8 mouse cellular contexts compared by ENCODE assay signal in the genomic region with DNA sequence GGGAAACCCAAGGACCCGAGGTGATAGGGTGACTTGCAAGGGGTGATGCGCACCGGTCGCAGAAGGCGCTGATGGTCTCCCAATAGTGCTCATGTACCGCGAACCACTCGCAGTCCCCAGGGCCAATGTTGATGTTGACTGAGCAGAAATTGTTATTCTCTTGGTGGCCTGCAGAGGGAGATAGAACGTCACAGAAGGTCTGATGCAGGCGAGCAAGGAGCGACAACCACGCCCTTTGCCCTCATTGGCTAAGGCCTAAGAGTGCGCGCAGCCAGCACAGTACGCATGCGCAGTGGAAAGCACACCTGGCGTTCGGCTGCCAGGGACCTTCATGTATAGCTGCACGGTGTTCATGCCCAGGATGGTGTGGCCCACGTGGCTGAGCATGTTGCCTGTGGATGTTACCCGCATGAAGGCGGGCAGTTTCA. TPM values are rescaled to one million over a fixed set of nuclear protein-coding genes. Genes with fewer than 3 reads are reported as not detected.
DNase-seq lines count a peak whose midpoint lies in the region; ATAC-seq and TF ChIP-seq lines count a peak whose summit lies in the region.

No protein-coding gene starts in this region.

- TF ChIP-seq CTCF in bone marrow, adult 2 months (IDR thresholded peaks at IDR 0.05; ENCODE audit: control insufficient read depth, insufficient read depth, low read length), result peak; percentile 97

- no peak overlapping the region for H3K9ac ChIP-seq in embryonic facial prominence, embryonic 15.5 days
- no peak overlapping the region for H3K9ac ChIP-seq in kidney, embryonic 15.5 days

- ATAC-seq in embryonic facial prominence, embryonic 15.5 days (ENCODE audit: insufficient number of reproducible peaks, low FRiP score, low TSS enrichment, low read depth), result peak; percentile 52
- peak; percentile 74 for ATAC-seq in kidney, embryonic 15.5 days (replicated peaks; ENCODE audit: low FRiP score)
- ATAC-seq in monocyte, adult 5-6 weeks (replicated peaks; ENCODE audit: insufficient number of reproducible peaks, low FRiP score, low TSS enrichment, poor library complexity, severe bottlenecking), result peak; percentile 74

- no peak overlapping the region for H3K4me3 ChIP-seq in bone marrow, adult 2 months (replicated peaks; ENCODE audit: control insufficient read depth, low read depth, low read length)
- no peak overlapping the region for H3K4me3 ChIP-seq in embryonic facial prominence, embryonic 15.5 days (replicated peaks)
- peak overlapping the region; percentile 8; the same call in 1 of the 2 replicates for H3K4me3 ChIP-seq in heart, embryonic 10.5 days
- H3K4me3 ChIP-seq in kidney, embryonic 15.5 days (replicated peaks), result no peak overlapping the region

- peak; percentile 46; the same call in 1 of the 2 replicates for TF ChIP-seq POLR2A in bone marrow, adult 2 months (IDR thresholded peaks at IDR 0.05; ENCODE audit: borderline replicate concordance, control insufficient read depth, low read depth, low read length)

- 25% methylated on average over 22 of the region's 22 CpGs for WGBS in bone marrow, adult 2 months
- 17% methylated on average over 22 of the region's 22 CpGs for WGBS in embryonic facial prominence, embryonic 15.5 days
- 20% methylated on average over 22 of the region's 22 CpGs for WGBS in heart, embryonic 10.5 days
- 21% methylated on average over 22 of the region's 22 CpGs for WGBS in kidney, embryonic 15.5 days

- H3K36me3 ChIP-seq in embryonic facial prominence, embryonic 15.5 days, result peaks cover 68% of the 10 kb centered on the region
- H3K36me3 ChIP-seq in heart, embryonic 10.5 days, result peaks cover 69% of the 10 kb centered on the region
- peaks cover 73% of the 10 kb centered on the region for H3K36me3 ChIP-seq in kidney, embryonic 15.5 days

- H3K27me3 ChIP-seq in embryonic facial prominence, embryonic 15.5 days, result no peaks in the 10 kb centered on the region
- H3K27me3 ChIP-seq in heart, embryonic 10.5 days (ENCODE audit: insufficient read depth, poor library complexity, severe bottlenecking), result peaks cover 10% of the 10 kb centered on the region
- H3K27me3 ChIP-seq in kidney, embryonic 15.5 days, result 0 out of 2 replicates have a peak, but pooled peaks cover 3% of the 10 kb centered on the region

- H3K27ac ChIP-seq in bone marrow, adult 2 months (ENCODE audit: control insufficient read depth, insufficient read depth, low read depth, low read length, poor library complexity), result no peak overlapping the region
- no peak overlapping the region; the same call in 1 of the 2 replicates for H3K27ac ChIP-seq in embryonic facial prominence, embryonic 15.5 days (replicated peaks)
- no peak overlapping the region for H3K27ac ChIP-seq in heart, embryonic 10.5 days
- 0 out of 2 replicates have a peak overlapping the region, but pooled peaks have one; percentile 16 for H3K27ac ChIP-seq in kidney, embryonic 15.5 days

- no peaks in the 10 kb centered on the region for H3K9me3 ChIP-seq in embryonic facial prominence, embryonic 15.5 days (replicated peaks)
- H3K9me3 ChIP-seq in heart, embryonic 10.5 days, result no peaks in the 10 kb centered on the region
- no peaks in the 10 kb centered on the region for H3K9me3 ChIP-seq in kidney, embryonic 15.5 days (replicated peaks)

- DNase-seq in 416B (ENCODE audit: low read depth) (peak; percentile 77), liver (peak; percentile 92)
- peak; percentile 94 for DNase-seq in heart, embryonic 10.5 days (ENCODE audit: low spot score)
- DNase-seq in spleen, postnatal 4 days (ENCODE audit: low spot score in 2 of 2), result peak; percentile 82 to 90

- peaks cover 4% of the 10 kb centered on the region; the same call in 1 of the 2 replicates for H3K4me1 ChIP-seq in bone marrow, adult 2 months (ENCODE audit: control insufficient read depth, insufficient read depth, low read length)
- peaks cover 45% of the 10 kb centered on the region for H3K4me1 ChIP-seq in embryonic facial prominence, embryonic 15.5 days
- peaks cover 50% of the 10 kb centered on the region for H3K4me1 ChIP-seq in heart, embryonic 10.5 days
- peaks cover 55% of the 10 kb centered on the region for H3K4me1 ChIP-seq in kidney, embryonic 15.5 days

- no peak overlapping the region for H3K4me2 ChIP-seq in embryonic facial prominence, embryonic 15.5 days (replicated peaks)
- H3K4me2 ChIP-seq in kidney, embryonic 15.5 days, result no peak overlapping the region

RNA-seq across cellular contexts. Expression of a gene that starts 3.2 kb away (rescaled TPM):
- polyA plus RNA-seq in bone marrow, adult 2 months (2011; ENCODE audit: insufficient read depth, insufficient read length, low replicate concordance, missing spikeins), result 1.6 TPM in 1 of 2 replicates, not detected in the other
- polyA plus RNA-seq in embryonic facial prominence, embryonic 15.5 days (2015; fragmentation: Nextera tagmentation; extraction: Ambion mirVana), result 19.5 and 20.0 TPM in 2 replicates
- 38.9 and 52.5 TPM in 2 replicates for polyA plus RNA-seq in heart, embryonic 10.5 days (2016; fragmentation: Nextera tagmentation; extraction: Ambion mirVana)
- polyA plus RNA-seq in kidney, embryonic 15.5 days (2015; fragmentation: Nextera tagmentation; extraction: Ambion mirVana), result 41.9 and 44.3 TPM in 2 replicates
- 3.1 to 3.8 TPM in 2 of 3 replicates, not detected in the other for total RNA-seq in monocyte, adult 5-6 weeks (2017)

RNA-seq across cellular contexts. Expression of a gene that starts 5.8 kb away (rescaled TPM):
- polyA plus RNA-seq in bone marrow, adult 2 months (2011; ENCODE audit: insufficient read depth, insufficient read length, low replicate concordance, missing spikeins), result 5.1 and 9.1 TPM in 2 replicates
- polyA plus RNA-seq in embryonic facial prominence, embryonic 15.5 days (2015; fragmentation: Nextera tagmentation; extraction: Ambion mirVana), result 32.6 and 40.9 TPM in 2 replicates
- polyA plus RNA-seq in heart, embryonic 10.5 days (2016; fragmentation: Nextera tagmentation; extraction: Ambion mirVana), result 27.4 and 31.8 TPM in 2 replicates
- 30.2 and 30.5 TPM in 2 replicates for polyA plus RNA-seq in kidney, embryonic 15.5 days (2015; fragmentation: Nextera tagmentation; extraction: Ambion mirVana)
- total RNA-seq in monocyte, adult 5-6 weeks (2017), result 19.2 to 55.3 TPM (median 20.9 TPM) in 3 replicates

RNA-seq across cellular contexts. Expression of a gene that starts 5.9 kb away (rescaled TPM):
- 23.1 and 43.9 TPM in 2 replicates for polyA plus RNA-seq in bone marrow, adult 2 months (2011; ENCODE audit: insufficient read depth, insufficient read length, low replicate concordance, missing spikeins)
- polyA plus RNA-seq in embryonic facial prominence, embryonic 15.5 days (2015; fragmentation: Nextera tagmentation; extraction: Ambion mirVana), result 150 and 158 TPM in 2 replicates
- 158 and 165 TPM in 2 replicates for polyA plus RNA-seq in heart, embryonic 10.5 days (2016; fragmentation: Nextera tagmentation; extraction: Ambion mirVana)
- 153 and 155 TPM in 2 replicates for polyA plus RNA-seq in kidney, embryonic 15.5 days (2015; fragmentation: Nextera tagmentation; extraction: Ambion mirVana)
- 51.4 to 93.3 TPM (median 54.6 TPM) in 3 replicates for total RNA-seq in monocyte, adult 5-6 weeks (2017)

RNA-seq across cellular contexts. Expression of a gene that starts 12.3 kb away (rescaled TPM):
- polyA plus RNA-seq in bone marrow, adult 2 months (2011; ENCODE audit: insufficient read depth, insufficient read length, low replicate concordance, missing spikeins), result 13.7 and 29.2 TPM in 2 replicates
- polyA plus RNA-seq in embryonic facial prominence, embryonic 15.5 days (2015; fragmentation: Nextera tagmentation; extraction: Ambion mirVana), result 35.5 and 37.2 TPM in 2 replicates
- 20.9 and 26.9 TPM in 2 replicates for polyA plus RNA-seq in heart, embryonic 10.5 days (2016; fragmentation: Nextera tagmentation; extraction: Ambion mirVana)
- polyA plus RNA-seq in kidney, embryonic 15.5 days (2015; fragmentation: Nextera tagmentation; extraction: Ambion mirVana), result 32.6 and 33.0 TPM in 2 replicates
- 14.3 to 27.5 TPM (median 16.8 TPM) in 3 replicates for total RNA-seq in monocyte, adult 5-6 weeks (2017)

RNA-seq across cellular contexts. Expression of a gene that starts 32.0 kb away (rescaled TPM):
- 49.6 and 54.5 TPM in 2 replicates for polyA plus RNA-seq in bone marrow, adult 2 months (2011; ENCODE audit: insufficient read depth, insufficient read length, low replicate concordance, missing spikeins)
- 88.3 and 91.8 TPM in 2 replicates for polyA plus RNA-seq in embryonic facial prominence, embryonic 15.5 days (2015; fragmentation: Nextera tagmentation; extraction: Ambion mirVana)
- 15.8 and 26.5 TPM in 2 replicates for polyA plus RNA-seq in heart, embryonic 10.5 days (2016; fragmentation: Nextera tagmentation; extraction: Ambion mirVana)
- 54.8 and 62.8 TPM in 2 replicates for polyA plus RNA-seq in kidney, embryonic 15.5 days (2015; fragmentation: Nextera tagmentation; extraction: Ambion mirVana)
- 76.7 to 192 TPM (median 86.2 TPM) in 3 replicates for total RNA-seq in monocyte, adult 5-6 weeks (2017)
